Mouse (Mus musculus): Measurements from ENCODE around the gene Gpr156. TPM values are rescaled to one million over a fixed set of nuclear protein-coding genes. Genes with fewer than 3 reads are reported as not detected.
"Not testable (repeated sequence)": the region's sequence is repeated elsewhere in the genome, so short reads cannot be mapped to it uniquely, and the experiment has no call there.

Gpr156 gene
- total and polyA plus RNA-seq, 3 experiments = 0.08 to 0.09 TPM; not detected in 1

- TF ChIP-seq ZKSCAN1 (IDR thresholded peaks at IDR 0.05; ENCODE audit: borderline replicate concordance, low read depth, low read length) (no peak), TCF12 (IDR thresholded peaks at IDR 0.05; ENCODE audit: low read depth, low read length) (peak; percentile 75), POLR2A (IDR thresholded peaks at IDR 0.05; ENCODE audit: low read depth, low read length) (no peak), IRF4 (IDR thresholded peaks at IDR 0.05; ENCODE audit: low read depth, low read length) (peak; percentile 97), NELFE (IDR thresholded peaks at IDR 0.05; ENCODE audit: low read depth, low read length) (no peak), USF2 (conservative IDR thresholded peaks at IDR 0.05; ENCODE audit: low read depth, low read length) (no peak), RAD21 (IDR thresholded peaks at IDR 0.05; ENCODE audit: low read depth, low read length) (no peak; the same call in 1 of the 2 replicates), HCFC1 (IDR thresholded peaks at IDR 0.05; ENCODE audit: low read depth, low read length) (peak; percentile 20; the same call in 1 of the 2 replicates), MXI1 (IDR thresholded peaks at IDR 0.05; ENCODE audit: low read depth, low read length) (peak; percentile 87), ZC3H11A (IDR thresholded peaks at IDR 0.05; ENCODE audit: low read depth, low read length) (no peak), CHD2 (IDR thresholded peaks at IDR 0.05; ENCODE audit: low read length) (peak; percentile 72), BHLHE40 (IDR thresholded peaks at IDR 0.05; ENCODE audit: low read depth, low read length) (peak; percentile 80), MAX (IDR thresholded peaks at IDR 0.05; ENCODE audit: low read length) (0 out of 2 replicates have a peak, but pooled peaks have one; percentile 0)
These were observed 101.7 kb downstream of the Gpr156 start (continued) for GRCm38 (mm10) chr16:38017958-38018376.

DNA sequence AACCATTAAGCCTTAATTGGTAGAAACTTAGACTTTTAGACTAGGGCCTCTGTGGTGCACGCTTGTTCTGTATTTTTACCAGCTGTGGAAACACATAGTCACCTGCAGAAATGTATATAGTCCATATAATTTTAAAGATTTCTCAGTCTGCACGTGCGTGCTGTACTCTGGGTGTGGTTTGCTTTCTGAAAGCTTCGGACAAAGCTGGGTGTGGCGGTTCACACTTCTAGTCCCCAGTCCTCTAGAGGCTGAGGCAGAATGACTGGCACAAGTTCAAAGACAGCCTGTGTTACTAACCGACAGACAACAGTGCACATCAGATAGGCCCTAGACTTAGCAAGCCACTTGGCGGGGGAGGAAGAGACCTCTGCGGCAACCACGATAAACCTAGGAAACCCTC is 116.3 kb downstream of the Gpr156 start:
- TF ChIP-seq USF1 (IDR thresholded peaks at IDR 0.05; ENCODE audit: low read depth, low read length) = no peak
- TF ChIP-seq UBTF (IDR thresholded peaks at IDR 0.05; ENCODE audit: low read depth, low read length) = no peak
- TF ChIP-seq MEF2A (IDR thresholded peaks at IDR 0.05; ENCODE audit: borderline replicate concordance, low read depth, low read length) = no peak
- TF ChIP-seq TBP (conservative IDR thresholded peaks at IDR 0.05; ENCODE audit: low read depth, low read length) = no peak
- no peak for TF ChIP-seq EP300 (IDR thresholded peaks at IDR 0.05; ENCODE audit: low read length)
- no peak for TF ChIP-seq ZKSCAN1 (IDR thresholded peaks at IDR 0.05; ENCODE audit: borderline replicate concordance, low read depth, low read length)
- Histone ChIP-seq H3K36me3 (replicated peaks in 1 of 2; ENCODE audit: control insufficient read depth in 1 of 2, insufficient read depth in 1 of 2, low read length in 1 of 2) (no peaks in the 10 kb centered on the region), H3K4me3 (replicated peaks in 1 of 3; ENCODE audit: low read depth in 2 of 3, low read length in 2 of 3, poor library complexity in 1 of 3) (no peak overlapping the region), H3K79me2 (replicated peaks; ENCODE audit: control insufficient read depth, extremely low read depth, insufficient read depth, poor library complexity, severe bottlenecking) (no peaks in the 10 kb centered on the region), H3K9me3 (replicated peaks; ENCODE audit: low read length) (no peaks in the 10 kb centered on the region), H3K4me1 (ENCODE audit: control insufficient read depth in 1 of 2, insufficient read depth in 2 of 2) (peaks cover 0 to 6% of the 10 kb centered on the region in 2 experiments; a peak in 1 of 4 replicates), H3K27ac (ENCODE audit: insufficient read depth, low read depth) (no peak overlapping the region), H3K27me3 (replicated peaks) (no peaks in the 10 kb centered on the region), H3K4me2 (ENCODE audit: insufficient read depth, low read depth, poor library complexity, severe bottlenecking) (no peak overlapping the region), H3K9ac (ENCODE audit: insufficient read depth, low read depth) (no peak overlapping the region)
- no peak for DNase-seq (ENCODE audit: extremely low read depth)
- dilution Hi-C loops (cut with MboI; ENCODE audit: extremely low pct_ligation_motif_present, extremely low pct_unique_long_range_greater_than_20kb, low sequenced_read_pairs) = no loop called here
- in situ Hi-C loops (cut with MboI; ENCODE audit: low pct_ligation_motif_present, low pct_unique_long_range_greater_than_20kb, low sequenced_read_pairs) = no loop called here

GRCm38 (mm10) chr16:38033071-38033470 is 116.8 kb downstream of the Gpr156 start:
- no peaks in the 10 kb centered on the region for H3K79me2 ChIP-seq (replicated peaks; ENCODE audit: control insufficient read depth, extremely low read depth, insufficient read depth, poor library complexity, severe bottlenecking)
- no peaks in the 10 kb centered on the region for H3K27me3 ChIP-seq (replicated peaks)
- H3K4me1 ChIP-seq (ENCODE audit: control insufficient read depth in 1 of 2, insufficient read depth in 2 of 2) = peaks cover 0 to 6% of the 10 kb centered on the region in 2 experiments; a peak in 1 of 4 replicates
- no peak overlapping the region for H3K4me3 ChIP-seq (replicated peaks in 1 of 3; ENCODE audit: low read depth in 2 of 3, low read length in 2 of 3, poor library complexity in 1 of 3)
- TF ChIP-seq POLR2A (IDR thresholded peaks at IDR 0.05; ENCODE audit: low read depth, low read length) (no peak), RAD21 (IDR thresholded peaks at IDR 0.05; ENCODE audit: low read depth, low read length) (peak; percentile 61), BHLHE40 (IDR thresholded peaks at IDR 0.05; ENCODE audit: low read depth, low read length) (no peak), CTCF (conservative IDR thresholded peaks at IDR 0.05 in 1 of 2, IDR thresholded peaks at IDR 0.05 in 1 of 2; ENCODE audit: low read depth in 2 of 2, low read length in 2 of 2) (peak in 1 of 2 experiments; percentile 71; a peak in 2 of 4 replicates), USF1 (IDR thresholded peaks at IDR 0.05; ENCODE audit: low read depth, low read length) (no peak), MAX (IDR thresholded peaks at IDR 0.05; ENCODE audit: low read length) (no peak), SMC3 (IDR thresholded peaks at IDR 0.05; ENCODE audit: low read depth, low read length) (peak; percentile 77), JUN (IDR thresholded peaks at IDR 0.05; ENCODE audit: insufficient read depth, low read depth, low read length) (no peak)
- no peaks in the 10 kb centered on the region for H3K36me3 ChIP-seq (replicated peaks in 1 of 2; ENCODE audit: control insufficient read depth in 1 of 2, insufficient read depth in 1 of 2, low read length in 1 of 2)
- H3K9ac ChIP-seq (ENCODE audit: insufficient read depth, low read depth) = no peak overlapping the region
- DNase-seq (ENCODE audit: extremely low read depth) = peak; percentile 21
- no peak overlapping the region for H3K27ac ChIP-seq (ENCODE audit: insufficient read depth, low read depth)
- dilution Hi-C loops (cut with MboI; ENCODE audit: extremely low pct_ligation_motif_present, extremely low pct_unique_long_range_greater_than_20kb, low sequenced_read_pairs) (no loop called here), in situ Hi-C loops (cut with MboI; ENCODE audit: low pct_ligation_motif_present, low pct_unique_long_range_greater_than_20kb, low sequenced_read_pairs) (no loop called here)
- H3K4me2 ChIP-seq (ENCODE audit: insufficient read depth, low read depth, poor library complexity, severe bottlenecking) = no peak overlapping the region
- no peaks in the 10 kb centered on the region for H3K9me3 ChIP-seq (replicated peaks; ENCODE audit: low read length)

GRCm38 (mm10) chr16:38038101-38038500 is 121.8 kb downstream of the Gpr156 start:
- H3K79me2 ChIP-seq (replicated peaks; ENCODE audit: control insufficient read depth, extremely low read depth, insufficient read depth, poor library complexity, severe bottlenecking); H3K9me3 ChIP-seq (replicated peaks; ENCODE audit: low read length); H3K4me3 ChIP-seq (replicated peaks in 1 of 3; ENCODE audit: low read depth in 2 of 3, low read length in 2 of 3, poor library complexity in 1 of 3); H3K4me1 ChIP-seq (ENCODE audit: control insufficient read depth in 1 of 2, insufficient read depth in 2 of 2); H3K36me3 ChIP-seq (replicated peaks in 1 of 2; ENCODE audit: control insufficient read depth in 1 of 2, insufficient read depth in 1 of 2, low read length in 1 of 2); H3K27ac ChIP-seq (ENCODE audit: insufficient read depth, low read depth); H3K4me2 ChIP-seq (ENCODE audit: insufficient read depth, low read depth, poor library complexity, severe bottlenecking); H3K9ac ChIP-seq (ENCODE audit: insufficient read depth, low read depth); in situ Hi-C loops (cut with MboI; ENCODE audit: low pct_ligation_motif_present, low pct_unique_long_range_greater_than_20kb, low sequenced_read_pairs); H3K27me3 ChIP-seq (replicated peaks); DNase-seq (ENCODE audit: extremely low read depth); dilution Hi-C loops (cut with MboI; ENCODE audit: extremely low pct_ligation_motif_present, extremely low pct_unique_long_range_greater_than_20kb, low sequenced_read_pairs): not testable (repeated sequence)

All from CH12.LX (cell line).